Mouse (Mus musculus) liver, embryonic 11.5 days (tissue): ENCODE data around the gene Olfr846. TPM values are rescaled to one million over a fixed set of nuclear protein-coding genes. Genes with fewer than 3 reads are reported as not detected.

Source experiments
- ATAC-seq: fragments of 200-750 bp; cut with Nextera tagmentation; replicated peaks from 2 replicates; pipeline ENCODE4 v1.8.0; 2017; ENCODE audit warnings: moderate number of reproducible peaks, mild to moderate bottlenecking, moderate TSS enrichment, moderate library complexity; ENCODE audit not compliant: low FRiP score
- DNase-seq: peaks from one replicate; pipeline ENCODE4 v3.0.0-alpha.2; 2017; ENCODE audit warnings: low spot score
- H3K27ac ChIP-seq: fragments of 300-500 bp; sonication (generic); 2 replicates; pipeline ENCODE4 v1.5.1; 2014; ENCODE audit warnings: mild to moderate bottlenecking, low read depth, low read length, control low read depth
- H3K27me3 ChIP-seq: fragments of 300-500 bp; sonication (generic); replicated peaks from 2 replicates; pipeline ENCODE4 v1.6.1; 2014; ENCODE audit warnings: low read length, mixed read lengths; ENCODE audit not compliant: control insufficient read depth, insufficient read depth
- H3K36me3 ChIP-seq: fragments of 300-500 bp; sonication (generic); 2 replicates; pipeline ENCODE4 v1.6.1; 2014; ENCODE audit warnings: mild to moderate bottlenecking, low read length, moderate library complexity, mixed read lengths; ENCODE audit not compliant: control insufficient read depth, insufficient read depth
- H3K4me1 ChIP-seq: fragments of 300-500 bp; sonication (generic); replicated peaks from 2 replicates; pipeline ENCODE4 v1.6.1; 2014; ENCODE audit warnings: low read length, mixed read lengths; ENCODE audit not compliant: control insufficient read depth, insufficient read depth
- H3K4me2 ChIP-seq: fragments of 300-500 bp; sonication (generic); 2 replicates; pipeline ENCODE4 v1.6.1; 2014; ENCODE audit warnings: mild to moderate bottlenecking, control low read depth, moderate library complexity
- H3K4me3 ChIP-seq: fragments of 300-500 bp; sonication (generic); 2 replicates; pipeline ENCODE4 v1.5.1; 2014; ENCODE audit warnings: low read depth, low read length, control low read depth
- H3K9ac ChIP-seq: fragments of 300-500 bp; sonication (generic); 2 replicates; pipeline ENCODE4 v1.6.1; 2014; ENCODE audit warnings: low read depth, low read length, control low read depth
- H3K9me3 ChIP-seq: fragments of 300-500 bp; sonication (generic); 2 replicates; pipeline ENCODE4 v1.6.1; 2016; ENCODE audit warnings: low read length, inconsistent platforms, mixed read lengths; ENCODE audit not compliant: control insufficient read depth
- WGBS: fragments of 180-500 bp; shearing (Covaris S2); extraction: QIAGEN DNeasy Blood & Tissue Kit; methylation state at CpG from one replicate; pipeline ENCODE4 v1.1.7; 2014; 5-methylcytosine and 5-hydroxymethylcytosine counted together
- polyA plus RNA-seq: library from polyadenylated mRNA; unstranded; fragments of >200 nt; fragmentation: Nextera tagmentation; extraction: Ambion mirVana; gene quantifications from 2 replicates; pipeline ENCODE4 v1.2.1, GENCODE M21; 2014

Olfr846 gene
- polyA plus RNA-seq: not detected in 2 replicates

GRCm38 (mm10) chr9:19363905-19364304, at the start of gene Olfr846:
TSS of gene Olfr846 (minus strand) at chr9:19364005.
- DNase-seq (no peak), ATAC-seq (no peak)
- Histone ChIP-seq H3K4me3 (no peak within 1 kb of the TSS), H3K27me3 (no peaks in the 10 kb centered on the region), H3K4me1 (no peaks in the 10 kb centered on the region), H3K27ac (no peak within 1 kb of the TSS), H3K36me3 (no peaks in the 10 kb centered on the region), H3K9me3 (peaks cover 2% of the 10 kb centered on the region; the same call in 1 of the 2 replicates), H3K4me2 (no peak within 1 kb of the TSS), H3K9ac (no peak within 1 kb of the TSS)
- WGBS: 46% methylated on average over 1 of the region's 1 CpGs

- DNase-seq: no peak
- no peak within 1 kb of the TSS for H3K27ac ChIP-seq
- no peak within 1 kb of the TSS for H3K4me2 ChIP-seq
- ATAC-seq: no peak
- H3K9ac ChIP-seq: no peak within 1 kb of the TSS
- WGBS: 50% methylated on average over 1 of the region's 1 CpGs
- H3K27me3 ChIP-seq: no peaks in the 10 kb centered on the region
- H3K4me1 ChIP-seq: no peaks in the 10 kb centered on the region
- no peak within 1 kb of the TSS for H3K4me3 ChIP-seq
- H3K9me3 ChIP-seq: peaks cover 3% of the 10 kb centered on the region; the same call in 1 of the 2 replicates
- no peaks in the 10 kb centered on the region for H3K36me3 ChIP-seq
Measured at GRCm38 (mm10) chr9:19378569-19378968, 14.8 kb upstream of the Olfr846 start, which contains the start of gene Olfr847. TSS of gene Olfr847 (minus strand) at chr9:19378669.

- DNase-seq (no peak), ATAC-seq (no peak)
- Histone ChIP-seq H3K4me3 (no peak within 1 kb of the TSS), H3K4me2 (no peak within 1 kb of the TSS), H3K36me3 (no peaks in the 10 kb centered on the region), H3K9ac (no peak within 1 kb of the TSS), H3K9me3 (peaks cover 2% of the 10 kb centered on the region; the same call in 1 of the 2 replicates), H3K27ac (no peak within 1 kb of the TSS), H3K27me3 (no peaks in the 10 kb centered on the region), H3K4me1 (no peaks in the 10 kb centered on the region)
- 66% methylated on average over 1 of the region's 1 CpGs for WGBS
Measured at GRCm38 (mm10) chr9:19336157-19336556, 27.6 kb downstream of the Olfr846 start, which contains the start of gene Olfr845. TSS of gene Olfr845 (plus strand) at chr9:19336457.

- Histone ChIP-seq H3K36me3 (no peaks in the 10 kb centered on the region), H3K27ac (no peak within 1 kb of the TSS), H3K4me1 (no peaks in the 10 kb centered on the region), H3K4me2 (no peak within 1 kb of the TSS), H3K9ac (no peak within 1 kb of the TSS), H3K9me3 (peaks cover 7% of the 10 kb centered on the region; the same call in 1 of the 2 replicates), H3K27me3 (no peaks in the 10 kb centered on the region), H3K4me3 (no peak within 1 kb of the TSS)
- no peak for ATAC-seq
- DNase-seq: no peak
Measured at GRCm38 (mm10) chr9:19316047-19316446, 47.8 kb downstream of the Olfr846 start, which contains the start of gene Olfr844. TSS of gene Olfr844 (plus strand) at chr9:19316347.

Other genes with a start within 250 kb of the Olfr846 start
- not detected in 2 replicates for gene Olfr836, start 243.6 kb downstream of the Olfr846 start, polyA plus RNA-seq
- not detected in 2 replicates for gene Olfr837, start 227.7 kb downstream of the Olfr846 start, polyA plus RNA-seq
- 0.01 TPM in 1 of 2 replicates, not detected in the other for gene Olfr839-ps1, start 186.7 kb downstream of the Olfr846 start, polyA plus RNA-seq
- gene Olfr843, start 112.0 kb downstream of the Olfr846 start, polyA plus RNA-seq: not detected in 2 replicates
- not detected in 2 replicates for gene Olfr844, start 47.7 kb downstream of the Olfr846 start, polyA plus RNA-seq
- gene Olfr845, start 27.5 kb downstream of the Olfr846 start, polyA plus RNA-seq: not detected in 2 replicates
- not detected in 2 replicates for gene Olfr847, start 14.7 kb upstream of the Olfr846 start, polyA plus RNA-seq
- gene Olfr849, start 76.3 kb upstream of the Olfr846 start, polyA plus RNA-seq: not detected in 2 replicates
- gene Olfr850, start 114.2 kb upstream of the Olfr846 start, polyA plus RNA-seq: not detected in 2 replicates
- gene Olfr851, start 129.3 kb upstream of the Olfr846 start, polyA plus RNA-seq: not detected in 2 replicates
- not detected in 2 replicates for gene Olfr853, start 177.1 kb upstream of the Olfr846 start, polyA plus RNA-seq
- gene Olfr854, start 203.4 kb upstream of the Olfr846 start, polyA plus RNA-seq: not detected in 2 replicates
- gene Olfr855, start 218.6 kb upstream of the Olfr846 start, polyA plus RNA-seq: not detected in 2 replicates